Mouse (Mus musculus) stomach, embryonic 16.5 days (tissue): Measurements from ENCODE around the gene Agap1. TPM values are rescaled to one million over a fixed set of nuclear protein-coding genes. Genes with fewer than 3 reads are reported as not detected.

Source experiments
- ATAC-seq: fragments of 200-750 bp; cut with Nextera tagmentation; 2 replicates; pipeline ENCODE4 v1.8.0; 2017; ENCODE audit warnings: moderate number of reproducible peaks, moderate TSS enrichment; ENCODE audit not compliant: insufficient read depth, low FRiP score
- H3K27ac ChIP-seq: fragments of 300-500 bp; sonication (generic); 2 replicates; pipeline ENCODE4 v1.5.1; 2014; ENCODE audit warnings: low read length
- H3K27me3 ChIP-seq: fragments of 300-500 bp; sonication (generic); 2 replicates; pipeline ENCODE4 v1.6.1; 2014; ENCODE audit warnings: low read length, control low read depth, mixed read lengths; ENCODE audit not compliant: control insufficient read depth, insufficient read depth
- H3K36me3 ChIP-seq: fragments of 300-500 bp; sonication (generic); 2 replicates; pipeline ENCODE4 v1.6.1; 2014; ENCODE audit warnings: low read length; ENCODE audit not compliant: control insufficient read depth, insufficient read depth
- H3K4me1 ChIP-seq: fragments of 300-500 bp; sonication (generic); 2 replicates; pipeline ENCODE4 v1.6.1; 2014; ENCODE audit warnings: low read length, control low read depth, mixed read lengths; ENCODE audit not compliant: control insufficient read depth, insufficient read depth
- H3K4me2 ChIP-seq: fragments of 300-500 bp; sonication (generic); 2 replicates; pipeline ENCODE4 v1.6.1; 2014; ENCODE audit warnings: low read depth, low read length, mixed read lengths
- H3K4me3 ChIP-seq: fragments of 300-500 bp; sonication (generic); replicated peaks from 2 replicates; pipeline ENCODE4 v1.5.1; 2014; ENCODE audit warnings: mild to moderate bottlenecking, low read length
- H3K9ac ChIP-seq: fragments of 300-500 bp; sonication (generic); 2 replicates; pipeline ENCODE4 v1.6.1; 2014; ENCODE audit warnings: low read length
- H3K9me3 ChIP-seq: fragments of 300-500 bp; sonication (generic); replicated peaks from 2 replicates; pipeline ENCODE4 v1.6.1; 2016; ENCODE audit warnings: low read length, control low read depth; ENCODE audit not compliant: control insufficient read depth
- WGBS: fragments of 180-500 bp; shearing (Covaris S2); extraction: QIAGEN DNeasy Blood & Tissue Kit; methylation state at CpG from one replicate; pipeline ENCODE4 v1.1.7; 2014; 5-methylcytosine and 5-hydroxymethylcytosine counted together
- polyA plus RNA-seq: library from polyadenylated mRNA; unstranded; fragments of >200 nt; fragmentation: Nextera tagmentation; extraction: Ambion mirVana; gene quantifications from 2 replicates; pipeline ENCODE4 v1.2.1, GENCODE M21; 2015

The Agap1 gene
- polyA plus RNA-seq, 1 experiment from 2014 or later, result 5.8 TPM

DNA sequence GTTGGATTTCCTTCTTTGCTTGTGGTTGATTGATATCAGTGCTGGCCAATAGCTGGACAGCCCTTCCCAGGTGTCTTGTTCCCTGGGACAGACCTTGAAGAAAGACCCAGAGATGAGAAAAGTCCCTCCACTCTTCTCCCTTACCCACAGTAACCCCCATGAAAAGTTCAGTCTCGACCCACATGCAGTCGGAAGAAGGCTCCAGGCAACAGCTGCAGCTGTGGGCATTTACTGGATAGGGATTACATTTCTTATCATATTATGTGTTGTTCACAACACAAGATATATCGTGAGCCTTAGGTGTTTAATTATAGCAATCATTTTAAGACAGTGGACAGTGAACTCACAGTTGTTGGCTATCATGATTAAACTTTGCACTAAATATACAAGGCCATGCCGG is 367.2 kb downstream of the Agap1 start:
- no peak overlapping the region for H3K27ac ChIP-seq

DNA sequence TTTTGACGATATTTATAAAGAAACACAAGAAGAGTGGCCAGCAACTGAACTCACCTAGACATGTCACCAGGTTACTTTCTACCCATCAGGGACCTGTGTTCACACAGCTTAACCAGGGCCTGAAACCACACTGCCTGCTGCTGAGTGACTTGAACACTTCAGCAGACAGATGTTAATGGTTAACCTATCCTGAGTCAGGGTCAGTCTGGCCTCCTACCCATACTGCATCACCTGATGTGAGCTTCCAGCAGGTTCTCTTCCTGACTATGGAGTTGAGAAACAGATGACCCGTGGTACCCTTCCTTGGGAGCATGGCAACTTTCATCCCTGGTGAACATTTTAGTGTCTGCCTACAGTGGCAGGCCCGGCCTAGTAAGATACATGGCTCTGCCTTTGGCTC is 367.8 kb downstream of the Agap1 start:
- Histone ChIP-seq H3K27me3 (no peaks in the 10 kb centered on the region), H3K9ac (no peak overlapping the region), H3K9me3 (no peaks in the 10 kb centered on the region), H3K4me1 (no peaks in the 10 kb centered on the region), H3K36me3 (no peaks in the 10 kb centered on the region), H3K4me2 (no peak overlapping the region), H3K27ac (no peak overlapping the region), H3K4me3 (no peak overlapping the region)
- no peak for ATAC-seq
- WGBS, result 83% methylated on average over 3 of the region's 3 CpGs

More for the DNA sequence above, 367.2 kb downstream of the Agap1 start:
- no peaks in the 10 kb centered on the region for H3K36me3 ChIP-seq
- 86% methylated on average over 4 of the region's 4 CpGs for WGBS
- H3K4me2 ChIP-seq, result no peak overlapping the region
- no peaks in the 10 kb centered on the region for H3K27me3 ChIP-seq
- H3K4me1 ChIP-seq, result no peaks in the 10 kb centered on the region
- H3K9ac ChIP-seq, result no peak overlapping the region
- no peak for ATAC-seq
- H3K9me3 ChIP-seq, result no peaks in the 10 kb centered on the region
- no peak overlapping the region for H3K4me3 ChIP-seq

DNA sequence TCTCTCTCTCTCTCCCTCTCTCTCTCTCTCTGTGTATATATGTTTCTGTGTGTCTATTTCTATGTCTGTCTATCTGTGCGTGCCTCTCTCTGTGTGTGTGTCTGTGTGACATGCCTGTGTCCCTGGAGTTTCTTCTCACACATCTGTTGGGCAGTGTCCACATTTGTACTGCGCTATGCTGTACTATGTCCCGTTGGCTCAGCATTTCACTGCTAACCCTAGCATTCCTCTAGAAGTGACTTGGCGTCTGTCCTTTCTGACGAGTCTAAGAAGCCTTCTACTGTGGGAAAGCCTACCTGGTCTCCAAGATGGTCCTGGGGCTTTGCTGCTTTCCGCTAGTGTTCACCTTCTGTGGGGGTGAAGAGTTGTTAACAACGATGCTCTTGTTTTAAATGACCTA is 368.4 kb downstream of the Agap1 start:
- no peak for ATAC-seq
- 86% methylated on average over 7 of the region's 7 CpGs for WGBS

DNA sequence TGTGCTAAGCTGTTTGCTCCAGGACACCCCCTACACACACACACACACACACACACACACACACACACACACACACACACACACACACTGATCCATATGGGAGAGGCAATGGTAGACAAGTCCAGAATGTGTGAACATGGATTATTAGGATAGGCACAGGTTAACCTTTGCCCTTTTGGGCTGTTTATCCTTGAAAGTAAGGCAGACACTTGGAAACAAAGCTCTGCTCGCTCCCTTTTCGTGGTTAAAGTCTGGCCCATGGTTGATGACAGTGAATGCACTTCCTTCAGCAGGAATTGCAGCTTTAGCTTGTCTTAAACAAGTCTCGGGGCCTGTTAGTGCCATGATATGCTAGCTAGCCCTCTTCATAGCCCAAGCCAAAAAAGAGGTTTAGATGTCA is 372.4 kb downstream of the Agap1 start:
- Histone ChIP-seq H3K4me1 (no peaks in the 10 kb centered on the region), H3K36me3 (no peaks in the 10 kb centered on the region), H3K9ac (no peak overlapping the region), H3K27me3 (no peaks in the 10 kb centered on the region), H3K9me3 (no peaks in the 10 kb centered on the region), H3K4me3 (no peak overlapping the region), H3K4me2 (no peak overlapping the region), H3K27ac (no peak overlapping the region)
- WGBS, result 48% methylated on average over 3 of the region's 3 CpGs
- no peak for ATAC-seq

More for the DNA sequence above, 368.4 kb downstream of the Agap1 start:
- Histone ChIP-seq H3K4me1 (no peaks in the 10 kb centered on the region), H3K4me3 (no peak overlapping the region), H3K9ac (no peak overlapping the region), H3K9me3 (no peaks in the 10 kb centered on the region), H3K27me3 (no peaks in the 10 kb centered on the region), H3K27ac (no peak overlapping the region), H3K36me3 (no peaks in the 10 kb centered on the region), H3K4me2 (no peak overlapping the region)

DNA sequence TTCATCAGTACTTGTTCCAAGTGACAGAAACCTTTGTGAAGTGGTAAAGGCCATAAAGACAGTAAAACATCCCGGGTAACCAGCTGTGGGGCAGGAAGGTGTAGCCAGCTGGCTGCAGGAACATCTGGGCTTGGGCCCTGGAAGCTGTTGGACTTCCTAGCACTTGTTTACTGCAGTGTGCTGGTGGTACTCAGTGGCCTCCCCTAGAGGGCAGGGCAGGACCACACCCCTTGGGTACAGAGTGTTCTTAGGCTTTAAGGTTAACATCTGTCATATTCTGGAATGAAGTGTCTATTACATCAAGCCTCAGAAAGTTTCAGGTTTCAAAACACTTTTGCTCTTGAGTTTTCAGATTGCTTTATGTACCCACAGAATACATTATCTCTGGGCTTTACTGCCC is 376.5 kb downstream of the Agap1 start:
- Histone ChIP-seq H3K36me3 (no peaks in the 10 kb centered on the region), H3K9ac (no peak overlapping the region), H3K9me3 (no peaks in the 10 kb centered on the region), H3K4me2 (no peak overlapping the region), H3K27me3 (no peaks in the 10 kb centered on the region), H3K27ac (no peak overlapping the region), H3K4me3 (no peak overlapping the region), H3K4me1 (no peaks in the 10 kb centered on the region)
- no peak for ATAC-seq
- WGBS, result 52% methylated on average over 1 of the region's 1 CpGs

DNA sequence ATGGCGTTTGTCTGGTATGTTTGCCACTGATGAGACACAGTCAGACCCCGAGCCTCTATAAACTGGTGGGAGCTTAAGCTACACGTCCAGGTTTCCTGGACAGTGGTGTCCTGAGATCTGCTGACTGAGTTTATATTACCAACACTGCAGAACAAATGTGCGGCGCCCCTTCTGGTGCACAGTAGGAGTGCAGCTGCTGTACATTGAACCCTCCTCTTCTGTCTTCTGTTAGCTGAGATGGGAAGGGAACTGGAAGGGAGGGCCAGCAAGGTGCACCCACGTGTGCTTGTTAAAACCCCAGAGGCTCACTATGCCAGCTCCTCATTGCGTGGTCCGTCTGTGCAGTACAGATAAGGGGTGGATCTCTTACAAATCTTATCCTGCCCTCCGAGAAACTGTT is 389.5 kb downstream of the Agap1 start:
- no peak for ATAC-seq
- H3K4me3 ChIP-seq, result no peak overlapping the region
- no peak overlapping the region for H3K9ac ChIP-seq
- H3K27ac ChIP-seq, result no peak overlapping the region
- 76% methylated on average over 9 of the region's 9 CpGs for WGBS
- no peak overlapping the region for H3K4me2 ChIP-seq
- H3K4me1 ChIP-seq, result no peaks in the 10 kb centered on the region
- H3K36me3 ChIP-seq, result no peaks in the 10 kb centered on the region
- H3K27me3 ChIP-seq, result no peaks in the 10 kb centered on the region
- H3K9me3 ChIP-seq, result no peaks in the 10 kb centered on the region

DNA sequence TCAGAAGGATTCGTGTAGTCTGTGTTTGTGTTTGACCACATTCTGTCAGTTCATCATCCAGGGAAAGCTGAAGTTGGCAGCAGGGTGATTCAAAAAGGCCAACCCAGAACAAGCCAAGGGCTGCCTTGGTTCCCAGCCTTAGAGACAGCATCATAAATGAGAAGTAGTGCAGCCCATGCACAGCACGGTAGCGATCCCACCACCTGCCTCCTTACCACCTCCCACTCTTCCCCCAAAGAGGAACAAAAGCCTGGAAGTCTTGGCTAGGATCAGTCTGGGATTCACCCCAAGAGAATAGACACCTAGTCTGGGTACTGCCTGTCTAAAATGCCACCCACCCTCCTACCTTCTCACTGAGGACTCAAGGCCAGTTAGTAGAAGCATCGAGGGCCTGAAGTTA is 390.9 kb downstream of the Agap1 start:
- Histone ChIP-seq H3K4me1 (no peaks in the 10 kb centered on the region), H3K27ac (no peak overlapping the region), H3K27me3 (no peaks in the 10 kb centered on the region), H3K9ac (no peak overlapping the region), H3K4me3 (no peak overlapping the region), H3K4me2 (no peak overlapping the region), H3K36me3 (no peaks in the 10 kb centered on the region), H3K9me3 (no peaks in the 10 kb centered on the region)
- 75% methylated on average over 4 of the region's 4 CpGs for WGBS
- ATAC-seq, result no peak

DNA sequence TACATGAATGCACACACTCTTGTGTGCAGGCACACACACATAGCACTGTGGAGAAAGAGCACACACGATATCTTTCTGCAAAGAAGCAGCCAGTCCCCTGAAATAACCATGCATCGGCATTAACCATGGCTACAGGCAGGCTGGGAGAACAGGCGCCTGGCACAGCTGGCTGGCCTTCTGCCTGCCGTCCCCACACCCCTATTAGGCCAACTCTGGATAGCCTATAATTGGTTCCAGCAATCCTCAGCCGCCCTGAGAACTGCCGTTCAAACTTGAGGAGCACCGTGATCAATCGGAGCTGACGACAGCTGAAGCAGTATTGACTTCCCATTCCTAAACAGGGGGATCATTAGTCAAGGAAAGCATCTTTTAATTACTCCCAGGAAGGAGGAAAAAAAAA is 391.5 kb downstream of the Agap1 start:
- ATAC-seq, result no peak
- WGBS, result 66% methylated on average over 9 of the region's 9 CpGs

DNA sequence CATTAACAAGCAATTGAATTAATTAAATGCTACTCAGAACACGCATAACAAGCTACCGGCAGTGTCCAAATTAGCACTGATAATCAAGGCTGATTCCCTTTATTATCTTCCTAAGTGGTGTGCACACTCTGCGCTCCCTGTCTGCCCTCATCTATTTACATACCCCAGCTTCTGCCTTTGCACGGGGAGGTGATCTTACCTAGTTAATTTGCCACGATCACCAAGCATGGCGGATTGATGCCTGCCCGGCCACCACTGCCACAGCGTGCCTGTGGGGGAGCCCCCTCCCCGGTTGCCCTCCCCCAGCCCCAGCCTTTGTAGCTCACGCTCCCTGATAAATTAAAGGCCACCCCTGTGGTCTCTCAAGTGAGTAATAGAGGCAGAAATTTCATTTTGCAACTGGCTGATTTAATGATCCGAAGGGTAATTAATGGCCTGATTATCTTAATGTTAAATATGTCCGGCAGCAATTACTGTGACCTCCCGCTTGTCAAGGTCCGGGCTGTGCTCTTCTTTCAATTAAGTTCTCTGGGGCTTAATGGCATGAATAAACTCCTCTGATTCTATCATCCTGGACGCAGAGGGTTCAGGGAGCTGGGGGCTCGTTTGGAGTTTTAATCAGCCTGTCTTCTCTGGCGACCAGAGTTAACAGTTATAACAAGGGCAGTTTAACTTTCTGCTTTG is 393.9 kb downstream of the Agap1 start:
- Histone ChIP-seq H3K4me3 (no peak overlapping the region), H3K4me2 (no peak overlapping the region), H3K9me3 (no peaks in the 10 kb centered on the region), H3K36me3 (no peaks in the 10 kb centered on the region), H3K4me1 (no peaks in the 10 kb centered on the region), H3K9ac (no peak overlapping the region), H3K27ac (no peak overlapping the region), H3K27me3 (no peaks in the 10 kb centered on the region)
- 68% methylated on average over 17 of the region's 17 CpGs for WGBS
- ATAC-seq, result no peak

More for the DNA sequence above, 391.5 kb downstream of the Agap1 start:
- Histone ChIP-seq H3K9me3 (no peaks in the 10 kb centered on the region), H3K4me3 (no peak overlapping the region), H3K27me3 (no peaks in the 10 kb centered on the region), H3K4me2 (no peak overlapping the region), H3K27ac (no peak overlapping the region), H3K4me1 (no peaks in the 10 kb centered on the region), H3K9ac (no peak overlapping the region), H3K36me3 (no peaks in the 10 kb centered on the region)
